21 mouse cellular contexts compared by ENCODE assay signal in the genomic region with DNA sequence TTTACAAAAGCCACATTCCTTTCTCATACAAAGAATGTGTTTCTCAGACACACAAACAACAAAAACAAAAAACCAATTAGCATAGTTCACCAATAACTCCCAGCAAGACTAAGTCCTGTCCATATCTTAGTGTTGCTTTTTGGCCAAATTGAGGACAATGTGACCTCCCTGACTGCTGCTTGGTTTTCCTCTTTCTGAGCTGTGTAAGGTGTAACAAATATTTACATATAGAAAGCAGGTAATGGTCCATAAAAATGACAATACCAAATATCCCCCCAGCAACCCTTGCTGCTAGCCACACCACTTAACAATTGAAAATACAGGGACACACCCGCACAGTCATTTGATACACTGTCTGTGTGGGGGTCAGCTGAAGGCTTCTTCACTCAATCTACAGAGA.
"Had no signal": no experiment of that assay in that cellular context is flagged by ENCODE, and none has a peak within 500 bp of the region (broad histone marks: within the 10 kb centered on the region; RNA-seq: fewer than 3 reads in every experiment).

No protein-coding gene starts in this region.

- H3K27me3 ChIP-seq: hindbrain, embryonic 13.5 days; hindbrain, embryonic 15.5 days; limb, embryonic 12.5 days; liver, embryonic 13.5 days; liver, embryonic 15.5 days had no signal

- H3K36me3 ChIP-seq: hindbrain, embryonic 13.5 days; hindbrain, embryonic 15.5 days; limb, embryonic 10.5 days; limb, embryonic 12.5 days; liver, embryonic 13.5 days; liver, embryonic 15.5 days had no signal

- DNase-seq: gastrocnemius, postnatal 14 days; gastrocnemius, postnatal 36 days; heart, adult 11 months; heart, adult 2 months; heart, postnatal 10 days; heart, postnatal 36 days; kidney, adult 11 months; kidney, adult 8-10 months; kidney, postnatal 10 days; kidney, postnatal 25 days; kidney, postnatal 4 days; liver; liver, embryonic 13.5 days had no signal

- H3K4me1 ChIP-seq: hindbrain, embryonic 13.5 days; hindbrain, embryonic 15.5 days; limb, embryonic 10.5 days; limb, embryonic 12.5 days; liver, embryonic 13.5 days; liver, embryonic 15.5 days had no signal

- H3K9me3 ChIP-seq: hindbrain, embryonic 13.5 days; hindbrain, embryonic 15.5 days; limb, embryonic 10.5 days; limb, embryonic 12.5 days; liver, embryonic 13.5 days; liver, embryonic 15.5 days had no signal

- H3K4me3 ChIP-seq: heart, adult 2 months; hindbrain, embryonic 13.5 days; hindbrain, embryonic 15.5 days; layer of hippocampus, adult 2 months; left cerebral cortex, adult 2 months; limb, embryonic 10.5 days; limb, embryonic 12.5 days; liver, embryonic 13.5 days; liver, embryonic 15.5 days had no signal

- H3K9ac ChIP-seq: hindbrain, embryonic 13.5 days; hindbrain, embryonic 15.5 days; limb, embryonic 12.5 days; liver, embryonic 13.5 days; liver, embryonic 15.5 days had no signal

- H3K27ac ChIP-seq: heart, adult 2 months; hindbrain, embryonic 13.5 days; hindbrain, embryonic 15.5 days; hindbrain, postnatal 0 days; layer of hippocampus, adult 2 months; left cerebral cortex, adult 2 months; limb, embryonic 10.5 days; limb, embryonic 12.5 days; liver, embryonic 13.5 days; liver, embryonic 15.5 days had no signal
